Mouse (Mus musculus) mouse embryonic stem cell (cell line): Measurements from ENCODE around the gene Csrnp1.
"Not testable (repeated sequence)": the region's sequence is repeated elsewhere in the genome, so short reads cannot be mapped to it uniquely, and the experiment has no call there.

Experiments
- in situ Hi-C, 2 experiments: fragments of 300-500 bp; cut with MboI; formaldehyde crosslinking; loops; 1 replicate in 1 of 2; 3 replicates in 1 of 2; pipeline ENCODE4 v1.14.3; 2019 to 2020; ENCODE audit warnings: low sequenced_read_pairs in 2 of 2, low pct_unique_long_range_greater_than_20kb in 1 of 2, mixed read lengths in 1 of 2; ENCODE audit not compliant: unreplicated experiment in 1 of 2

Gene Csrnp1

GRCm38 (mm10) chr9:119984536-119985011 is at the start of gene Csrnp1:
Gene Csrnp1, minus strand, starts transcription at chr9:119984658.
- in situ Hi-C loops = no loop called here

- in situ Hi-C loops = no loop called here
Observed at GRCm38 (mm10) chr9:120032710-120033109, 48.3 kb upstream of the Csrnp1 start.

- in situ Hi-C loops = no loop called here
Observed at GRCm38 (mm10) chr9:120030421-120030820, 46.0 kb upstream of the Csrnp1 start.

DNA sequence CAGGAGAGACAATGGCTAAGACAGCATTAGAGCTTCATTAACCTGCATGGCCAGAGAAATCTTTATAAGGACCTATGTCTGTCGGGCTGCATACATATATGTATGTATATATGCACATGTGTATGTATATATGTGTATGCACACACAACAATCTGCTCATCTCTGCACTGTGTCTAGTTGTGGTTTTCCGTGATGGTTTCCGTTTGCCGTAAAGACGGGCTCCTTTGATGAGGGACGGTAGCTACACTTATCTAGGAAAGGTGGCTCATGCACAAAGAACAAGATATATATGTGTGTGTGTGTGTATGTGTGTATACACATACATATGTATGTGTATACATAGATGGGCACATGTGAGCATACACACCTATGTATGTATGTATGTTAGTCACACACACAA is 45.4 kb upstream of the Csrnp1 start:
- in situ Hi-C loops = loop anchor here (5.0 to 10.0 kb wide), 2 partner anchors 42 to 65 kb away; partner anchors contain the start of gene Ccr8 (in 1 of the 2)

DNA sequence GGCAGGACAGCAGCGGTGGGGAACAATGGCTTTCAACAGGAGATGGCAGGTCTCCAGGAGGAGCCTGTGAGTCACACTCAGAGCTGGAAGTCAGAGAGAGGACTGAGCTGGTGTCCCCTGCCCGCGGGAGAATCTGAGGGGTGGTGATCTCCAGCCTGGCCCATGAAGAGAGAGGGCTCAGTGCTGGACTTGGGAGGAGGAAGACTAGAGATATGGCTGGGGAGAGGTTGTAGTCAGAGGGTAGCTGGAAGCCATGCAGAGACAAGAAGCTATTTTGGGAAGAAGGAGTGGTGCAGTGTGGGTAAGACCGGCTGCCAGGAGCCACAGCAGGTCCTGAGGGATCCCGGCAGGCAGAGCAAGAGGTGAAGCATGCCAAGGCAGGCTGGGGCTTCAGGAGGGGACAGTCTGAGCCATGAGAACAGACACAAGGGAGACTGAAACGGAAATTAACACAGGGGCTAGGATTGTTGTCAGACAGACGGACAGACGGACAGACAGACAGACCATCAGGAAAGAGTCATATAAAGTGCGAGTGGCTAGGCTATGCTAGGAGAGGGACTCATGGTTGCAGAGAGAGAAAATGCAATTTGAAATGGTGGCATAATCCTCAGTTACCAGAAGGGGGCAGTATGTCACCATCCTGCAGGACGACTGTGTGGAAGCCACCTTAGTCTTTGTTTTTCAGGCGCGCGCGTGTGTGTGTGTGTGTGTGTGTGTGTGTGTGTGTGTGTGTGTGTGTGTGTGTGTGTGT is 43.1 kb upstream of the Csrnp1 start:
- in situ Hi-C loops = loop anchor here (5.0 to 10.0 kb wide), 2 partner anchors 45 to 67 kb away; partner anchors contain the start of gene Ccr8 (in 1 of the 2)

- in situ Hi-C loops = loop anchor here (5.0 to 10.0 kb wide), 2 partner anchors 48 to 70 kb away; partner anchors contain the start of gene Ccr8 (in 1 of the 2)
Observed at GRCm38 (mm10) chr9:120024625-120025024, 40.2 kb upstream of the Csrnp1 start.

- in situ Hi-C loops = loop anchor here in 1 of 2 experiments (10.0 kb wide), 1 partner anchor 71 kb away; the partner anchor contains the start of gene Ccr8
Observed at GRCm38 (mm10) chr9:120024171-120024570, 39.7 kb upstream of the Csrnp1 start.

DNA sequence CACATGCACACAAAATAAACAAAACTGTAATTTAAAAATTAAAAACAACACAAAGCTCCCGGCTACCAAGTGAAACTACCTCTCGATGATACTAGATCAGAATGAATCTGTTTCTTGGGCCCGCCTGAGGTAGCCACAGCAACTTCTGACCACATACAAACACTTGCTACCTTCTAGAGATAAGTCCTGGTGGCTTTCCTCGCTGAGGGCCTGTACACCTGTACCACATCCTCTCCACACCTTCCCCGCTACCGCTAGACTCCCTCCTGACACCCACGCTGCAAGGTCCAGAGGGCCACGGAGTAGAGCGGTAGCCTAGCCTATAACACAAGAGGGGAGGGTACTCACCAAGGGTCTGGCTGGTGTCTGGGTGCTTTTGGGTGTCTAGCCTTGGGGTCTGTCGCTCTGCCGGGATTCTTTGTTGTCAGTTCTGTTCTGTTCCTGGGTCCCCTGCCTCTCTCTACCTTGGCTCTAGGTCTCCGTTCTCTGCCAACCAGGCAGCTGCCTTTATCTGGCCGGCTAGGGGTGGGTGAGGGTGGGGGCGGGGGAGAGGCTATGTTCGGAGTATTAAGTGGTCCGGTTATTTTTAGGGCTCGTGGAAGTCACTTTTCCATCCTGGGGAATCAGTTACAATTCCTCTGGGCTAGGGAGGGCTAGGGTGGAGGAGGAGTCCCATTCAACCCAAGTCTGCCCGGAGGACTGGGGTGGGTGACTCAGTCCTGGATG is 38.8 kb upstream of the Csrnp1 start, which contains the start of gene Xirp1:
Gene Xirp1 (minus strand): TSS at position 513 of the 726 bp plus-strand sequence.
- in situ Hi-C loops = loop anchor here in 1 of 2 experiments (10.0 kb wide), 1 partner anchor 72 kb away; the partner anchor contains the start of gene Ccr8

- in situ Hi-C loops = loop anchor here in 1 of 2 experiments (10.0 kb wide), 1 partner anchor 74 kb away; the partner anchor contains the start of gene Ccr8
Observed at GRCm38 (mm10) chr9:120021164-120021563, 36.7 kb upstream of the Csrnp1 start.

GRCm38 (mm10) chr9:120020285-120020890 is 35.9 kb upstream of the Csrnp1 start:
- in situ Hi-C loops = loop anchor here in 1 of 2 experiments (10.0 kb wide), 1 partner anchor 74 kb away; the partner anchor contains the start of gene Ccr8

- in situ Hi-C loops = no loop called here
Observed at GRCm38 (mm10) chr9:120016956-120017355, 32.5 kb upstream of the Csrnp1 start.

DNA sequence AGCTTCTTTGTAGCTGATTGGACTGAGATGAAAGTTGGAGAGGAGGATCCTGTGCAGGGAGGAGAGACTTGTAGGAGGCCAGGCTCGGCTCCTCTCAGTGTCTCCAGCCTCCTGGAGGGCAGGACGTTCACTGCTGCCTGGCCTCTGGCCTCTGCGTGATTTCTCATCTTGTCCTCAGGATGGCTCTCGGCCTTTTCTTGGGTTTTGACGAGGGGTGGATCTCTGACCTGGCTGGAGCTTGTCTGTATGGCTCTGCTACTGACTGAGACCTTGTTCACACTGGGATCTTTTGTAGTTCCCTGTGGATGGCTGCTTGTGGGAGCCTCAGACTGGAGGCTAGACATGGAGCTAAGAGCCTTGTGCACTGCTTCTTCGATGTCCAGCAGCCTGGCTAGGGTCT is 30.4 kb upstream of the Csrnp1 start:
- in situ Hi-C loops = no loop called here

DNA sequence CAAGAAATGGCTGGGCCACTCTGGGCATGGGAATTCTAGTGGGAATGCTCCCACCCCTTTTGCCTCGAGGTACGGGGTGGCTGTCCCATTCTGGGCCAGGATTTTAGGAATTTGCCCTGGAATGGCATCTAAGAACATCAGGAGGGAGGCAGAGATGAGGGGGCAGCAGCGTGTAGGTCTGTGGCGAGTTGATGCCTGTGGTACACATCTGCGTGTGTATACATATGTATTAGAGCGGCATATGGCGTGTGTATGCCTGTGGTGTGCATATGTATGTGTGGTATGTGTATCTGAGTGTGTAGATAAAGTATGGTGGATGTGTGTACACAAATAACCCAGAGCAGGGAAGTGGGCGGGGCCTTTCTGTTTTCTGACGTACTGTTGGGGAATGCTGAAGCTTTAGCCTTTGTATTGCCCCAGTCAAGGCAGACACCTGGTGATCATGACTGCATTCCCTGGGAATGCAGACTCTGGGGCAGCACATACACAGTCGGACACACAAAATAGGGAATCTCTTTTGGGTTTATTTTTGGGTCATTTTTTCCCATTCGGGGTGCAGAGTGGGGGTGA is 28.9 kb upstream of the Csrnp1 start:
- in situ Hi-C loops = no loop called here

DNA sequence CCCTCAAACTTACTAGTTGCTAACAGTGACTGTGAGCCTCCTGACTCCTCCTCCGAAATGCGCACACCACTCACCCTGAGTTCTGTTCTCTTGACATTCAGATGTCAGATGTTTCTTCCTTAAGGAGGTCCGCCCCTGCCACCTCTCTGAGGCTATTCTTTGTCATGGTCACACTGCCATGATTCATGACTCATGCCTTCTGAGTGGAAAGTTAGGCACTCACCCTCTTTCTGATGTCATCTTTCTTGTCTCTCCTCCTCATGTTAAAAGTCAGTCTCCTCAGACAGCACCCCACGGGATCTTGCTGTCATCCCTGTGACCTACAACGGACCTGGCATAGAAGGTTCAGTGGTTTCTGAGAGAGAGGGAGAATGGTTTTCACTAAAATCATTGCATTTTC is 28.3 kb upstream of the Csrnp1 start:
- in situ Hi-C loops = no loop called here

- in situ Hi-C loops = not testable (repeated sequence)
Observed at GRCm38 (mm10) chr9:120012161-120012560, 27.7 kb upstream of the Csrnp1 start.

- in situ Hi-C loops = no loop called here
Observed at GRCm38 (mm10) chr9:120011533-120011932, 27.1 kb upstream of the Csrnp1 start.

- in situ Hi-C loops = no loop called here
Observed at GRCm38 (mm10) chr9:120010781-120011511, 26.5 kb upstream of the Csrnp1 start.

DNA sequence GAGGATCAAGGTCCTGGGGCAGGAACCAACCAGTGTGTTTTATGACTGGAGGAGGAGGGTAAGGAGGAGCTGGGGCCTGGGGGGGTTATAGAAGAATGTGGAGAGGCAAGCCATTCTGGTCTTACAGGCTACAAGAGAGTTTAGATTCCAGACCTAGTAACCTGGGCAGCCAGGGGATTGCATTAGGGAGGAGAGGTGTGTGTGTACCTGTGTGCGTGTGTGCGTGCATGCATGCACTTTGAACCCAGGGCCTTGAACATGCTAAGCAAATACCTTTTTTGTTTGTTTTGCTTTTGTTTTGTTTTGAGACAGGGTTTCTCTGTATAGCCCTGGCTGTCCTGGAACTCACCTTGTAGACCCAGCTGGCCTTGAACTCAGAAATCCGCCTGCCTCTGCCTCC is 25.4 kb upstream of the Csrnp1 start:
- in situ Hi-C loops = no loop called here
